Mouse (Mus musculus) heart, adult 2 months (tissue): ENCODE results near the gene Ap1b1.

Experiments used
- CTCF ChIP-seq: fragments of 200-600 bp; IDR thresholded peaks from 2 replicates; pipeline ENCODE4 v1.8.1; 2022; ENCODE audit warnings: antibody characterized with exemption, mild to moderate bottlenecking, moderate library complexity
- EP300 ChIP-seq: fragments of 200-500 bp; IDR thresholded peaks from 2 replicates; pipeline ENCODE4 v1.6.1; 2011; ENCODE audit warnings: low read depth, low read length, control low read depth; ENCODE audit not compliant: insufficient read depth
- POLR2A ChIP-seq: fragments of 200-500 bp; IDR thresholded peaks from 2 replicates; pipeline ENCODE4 v1.6.1; 2011; ENCODE audit warnings: mild to moderate bottlenecking, low read depth, low read length, control low read depth; ENCODE audit not compliant: insufficient read depth

- TF ChIP-seq EP300 (no peak), CTCF (no peak), POLR2A (no peak)
These were observed 54.0 kb downstream of the Ap1b1 start for GRCm38 (mm10) chr11:5040585-5040984.
